Mouse (Mus musculus) heart, adult 9 months (tissue): ENCODE measurements at regions not wholly inside any gene's neighbourhood (a gene's known extent, or its start where the extent isn't known, plus 50 kb on each side); places are given as distances from the start of the nearest gene placed in this dataset.

ENCODE experiments used
- DNase-seq, 2 experiments: peaks; one replicate each; pipeline ENCODE4 v3.0.0; 2022; ENCODE audit warnings: low spot score in 2 of 2

GRCm38 (mm10) chr11:79765396-79765795, 174.4 kb downstream of the Rab11fip4 start:
- DNase-seq: no peak

- no peak for DNase-seq
Observed at GRCm38 (mm10) chr11:79764026-79764425, 173.0 kb downstream of the Rab11fip4 start.

- no peak for DNase-seq
Observed at GRCm38 (mm10) chr11:79762654-79763053, 171.6 kb downstream of the Rab11fip4 start.

- DNase-seq: no peak
Observed at GRCm38 (mm10) chr11:79762027-79762426, 171.0 kb downstream of the Rab11fip4 start.

- DNase-seq: no peak
Observed at GRCm38 (mm10) chr11:79760533-79760932, 169.5 kb downstream of the Rab11fip4 start.

- no peak for DNase-seq
Observed at GRCm38 (mm10) chr11:79758281-79758680, 167.3 kb downstream of the Rab11fip4 start.

GRCm38 (mm10) chr11:79757513-79758071, 166.6 kb downstream of the Rab11fip4 start:
- no peak for DNase-seq

- DNase-seq: no peak
Observed at GRCm38 (mm10) chr11:79756305-79756846, 165.4 kb downstream of the Rab11fip4 start.

- DNase-seq: no peak
Observed at GRCm38 (mm10) chr11:79753491-79753890, 162.5 kb downstream of the Rab11fip4 start.

GRCm38 (mm10) chr11:79752717-79753480, 161.9 kb downstream of the Rab11fip4 start:
- DNase-seq: no peak

- no peak for DNase-seq
Observed at GRCm38 (mm10) chr11:79751751-79752716, 161.0 kb downstream of the Rab11fip4 start.

- no peak for DNase-seq
Observed at GRCm38 (mm10) chr11:79750943-79751342, 159.9 kb downstream of the Rab11fip4 start.

GRCm38 (mm10) chr11:79749755-79750434, 158.9 kb downstream of the Rab11fip4 start:
- no peak for DNase-seq

- DNase-seq: no peak
Observed at GRCm38 (mm10) chr11:79749141-79749540, 158.1 kb downstream of the Rab11fip4 start.

GRCm38 (mm10) chr11:79748606-79749125, 157.7 kb downstream of the Rab11fip4 start:
- DNase-seq: no peak

- no peak for DNase-seq
Observed at GRCm38 (mm10) chr11:79747801-79748200, 156.8 kb downstream of the Rab11fip4 start.
